Mouse (Mus musculus) stomach, embryonic 14.5 days (tissue): ENCODE measurements around the gene Hsdl1. TPM values are rescaled to one million over a fixed set of nuclear protein-coding genes. Genes with fewer than 3 reads are reported as not detected.

Experiments
- ATAC-seq: fragments of 200-750 bp; cut with Nextera tagmentation; 2 replicates; pipeline ENCODE4 v1.8.0; 2017; ENCODE audit warnings: low read depth, moderate TSS enrichment; ENCODE audit not compliant: insufficient number of reproducible peaks, insufficient read depth, low FRiP score
- H3K27ac ChIP-seq: fragments of 300-500 bp; sonication (generic); 2 replicates; pipeline ENCODE4 v1.5.1; 2014; ENCODE audit warnings: mild to moderate bottlenecking, low read length, moderate library complexity, mixed read lengths
- H3K27me3 ChIP-seq: fragments of 300-500 bp; sonication (generic); 2 replicates; pipeline ENCODE4 v1.6.1; 2014; ENCODE audit warnings: low read length, control low read depth, mixed read lengths; ENCODE audit not compliant: control insufficient read depth, insufficient read depth
- H3K36me3 ChIP-seq: fragments of 300-500 bp; sonication (generic); 2 replicates; pipeline ENCODE4 v1.6.1; 2014; ENCODE audit warnings: mild to moderate bottlenecking, control low read depth, low read length, moderate library complexity, mixed read lengths; ENCODE audit not compliant: control insufficient read depth, insufficient read depth
- H3K4me1 ChIP-seq: fragments of 300-500 bp; sonication (generic); 2 replicates; pipeline ENCODE4 v1.6.1; 2014; ENCODE audit warnings: low read length, control low read depth, mixed read lengths; ENCODE audit not compliant: control insufficient read depth, insufficient read depth
- H3K4me2 ChIP-seq: fragments of 300-500 bp; sonication (generic); replicated peaks from 2 replicates; pipeline ENCODE4 v1.6.1; 2014; ENCODE audit warnings: low read depth, low read length, control low read depth
- H3K4me3 ChIP-seq: fragments of 300-500 bp; sonication (generic); 2 replicates; pipeline ENCODE4 v1.5.1; 2014; ENCODE audit warnings: low read depth, low read length, control low read depth
- H3K9ac ChIP-seq: fragments of 300-500 bp; sonication (generic); replicated peaks from 2 replicates; pipeline ENCODE4 v1.6.1; 2014; ENCODE audit warnings: low read depth, mild to moderate bottlenecking, control low read depth, low read length, moderate library complexity, mixed read lengths
- H3K9me3 ChIP-seq: fragments of 300-500 bp; sonication (generic); 2 replicates; pipeline ENCODE4 v1.6.1; 2016; ENCODE audit warnings: low read depth, low read length, control low read depth; ENCODE audit not compliant: control insufficient read depth
- WGBS: fragments of 180-500 bp; shearing (Covaris S2); extraction: QIAGEN DNeasy Blood & Tissue Kit; methylation state at CpG from one replicate; pipeline ENCODE4 v1.1.7; 2014; 5-methylcytosine and 5-hydroxymethylcytosine counted together
- polyA plus RNA-seq: library from polyadenylated mRNA; unstranded; fragments of >200 nt; fragmentation: Nextera tagmentation; extraction: Ambion mirVana; gene quantifications from 2 replicates; pipeline ENCODE4 v1.2.1, GENCODE M21; 2014

Hsdl1 gene
- polyA plus RNA-seq, 1 experiment from 2014 or later, result 37.3 TPM

DNA sequence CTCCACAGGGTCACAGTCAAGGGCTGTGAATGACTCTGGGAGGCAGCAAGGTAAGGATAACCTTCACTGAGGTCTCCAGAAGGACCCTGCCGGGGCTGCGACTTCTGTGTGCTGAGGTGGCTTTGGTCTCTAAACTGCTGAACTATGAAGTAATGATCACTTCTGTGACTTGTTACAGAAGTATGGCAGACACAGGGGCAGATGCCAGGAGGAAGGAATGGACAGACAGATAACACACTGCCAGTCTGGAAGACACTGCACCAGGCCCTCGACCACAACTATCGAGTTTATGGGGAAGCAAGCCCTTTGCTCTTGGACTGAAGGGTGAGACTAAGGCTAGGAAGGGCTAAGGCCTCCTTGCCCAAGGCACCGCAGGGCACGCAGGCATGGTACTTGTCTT, 3.8 kb downstream of the Hsdl1 start:
- ATAC-seq, result no peak
- H3K36me3 ChIP-seq, result no peaks in the 10 kb centered on the region
- no peaks in the 10 kb centered on the region for H3K27me3 ChIP-seq
- no peaks in the 10 kb centered on the region for H3K9me3 ChIP-seq
- 88% methylated on average over 6 of the region's 6 CpGs for WGBS
- peaks cover 2% of the 10 kb centered on the region; the same call in 1 of the 2 replicates for H3K4me1 ChIP-seq
- H3K4me3 ChIP-seq, result no peak overlapping the region
- H3K9ac ChIP-seq, result no peak overlapping the region
- H3K27ac ChIP-seq, result no peak overlapping the region
- no peak overlapping the region for H3K4me2 ChIP-seq

DNA sequence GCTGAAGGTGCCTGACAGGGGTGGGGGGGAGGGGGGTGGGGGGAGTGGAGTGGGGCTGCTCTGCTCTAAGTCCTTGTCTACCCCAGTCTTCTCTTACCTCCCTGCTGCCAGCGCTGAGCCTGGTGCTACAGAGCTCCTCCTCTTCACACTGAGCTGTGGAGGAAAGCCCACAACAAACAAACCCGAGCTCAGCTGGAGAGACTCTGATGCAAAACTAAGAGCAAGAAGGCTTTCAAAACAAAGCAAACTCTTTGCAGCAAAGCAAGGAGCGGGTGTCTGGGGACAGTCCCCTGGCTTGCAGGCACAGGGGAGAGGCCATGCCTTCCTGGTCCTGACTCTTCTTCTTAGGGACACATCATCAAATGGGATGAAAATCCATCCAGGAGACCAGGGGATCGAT, 5.1 kb downstream of the Hsdl1 start:
- Histone ChIP-seq H3K9me3 (no peaks in the 10 kb centered on the region), H3K4me3 (no peak overlapping the region), H3K27me3 (no peaks in the 10 kb centered on the region), H3K36me3 (peaks cover 6% of the 10 kb centered on the region; the same call in 1 of the 2 replicates), H3K9ac (no peak overlapping the region), H3K4me1 (peaks cover 2% of the 10 kb centered on the region; the same call in 1 of the 2 replicates), H3K4me2 (no peak overlapping the region), H3K27ac (no peak overlapping the region)
- ATAC-seq, result no peak
- 38% methylated on average over 4 of the region's 4 CpGs for WGBS

DNA sequence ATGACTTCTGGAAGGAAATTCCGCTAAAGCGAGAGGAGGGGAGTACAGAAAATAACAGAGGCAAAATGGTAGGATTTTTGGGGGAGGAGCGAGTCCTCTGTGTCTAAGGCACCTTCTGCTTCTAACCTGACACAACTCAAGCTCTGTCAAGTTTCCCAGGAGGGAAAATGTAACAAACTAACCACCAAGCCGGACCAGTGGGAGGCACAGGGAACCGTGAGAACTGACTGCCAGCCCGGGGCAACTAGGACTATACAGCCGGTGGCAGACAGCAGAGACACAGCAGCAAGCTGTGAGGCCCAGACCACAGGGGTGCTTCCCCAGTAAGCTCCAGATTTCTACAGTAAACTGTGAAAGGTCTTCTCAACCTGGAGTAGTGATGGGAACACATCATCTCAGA, 6.0 kb downstream of the Hsdl1 start:
- no peak overlapping the region for H3K4me3 ChIP-seq
- no peak overlapping the region for H3K27ac ChIP-seq
- H3K4me2 ChIP-seq, result no peak overlapping the region
- no peaks in the 10 kb centered on the region for H3K27me3 ChIP-seq
- no peaks in the 10 kb centered on the region for H3K9me3 ChIP-seq
- peaks cover 11% of the 10 kb centered on the region; the same call in 1 of the 2 replicates for H3K36me3 ChIP-seq
- 57% methylated on average over 7 of the region's 7 CpGs for WGBS
- ATAC-seq, result no peak
- no peaks in the 10 kb centered on the region; the same call in 1 of the 2 replicates for H3K4me1 ChIP-seq
- 0 out of 2 replicates have a peak overlapping the region, but pooled peaks have one; percentile 18 for H3K9ac ChIP-seq

DNA sequence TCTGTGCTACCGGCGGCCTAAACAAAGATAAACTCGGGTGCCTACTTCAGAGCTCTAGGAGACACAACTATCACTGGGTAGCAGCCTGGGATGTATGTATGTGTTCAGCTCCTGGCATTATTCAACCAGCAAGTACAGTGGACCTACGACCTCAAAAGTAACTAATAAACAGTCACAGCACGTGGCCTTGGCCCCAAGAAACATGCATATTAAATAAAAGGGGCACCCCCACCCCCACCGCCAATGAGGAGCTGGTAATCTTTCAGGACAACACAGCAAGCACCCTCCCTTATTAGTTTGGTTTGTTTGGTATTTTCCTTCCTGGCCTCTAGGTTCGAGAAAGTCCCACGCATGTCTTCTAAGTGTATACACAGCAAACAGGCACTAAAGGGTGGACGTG, 6.7 kb downstream of the Hsdl1 start:
- H3K27ac ChIP-seq, result no peak overlapping the region
- no peaks in the 10 kb centered on the region for H3K4me1 ChIP-seq
- H3K27me3 ChIP-seq, result no peaks in the 10 kb centered on the region
- H3K4me3 ChIP-seq, result no peak overlapping the region
- no peak for ATAC-seq
- H3K4me2 ChIP-seq, result no peak overlapping the region
- H3K9me3 ChIP-seq, result no peaks in the 10 kb centered on the region
- H3K9ac ChIP-seq, result no peak overlapping the region
- peaks cover 18% of the 10 kb centered on the region for H3K36me3 ChIP-seq
- 81% methylated on average over 9 of the region's 9 CpGs for whole genome bisulfite sequencing

- H3K27ac ChIP-seq, result no peak overlapping the region
- H3K4me3 ChIP-seq, result no peak overlapping the region
- no peak for ATAC-seq
- H3K4me1 ChIP-seq, result no peaks in the 10 kb centered on the region
- H3K4me2 ChIP-seq, result no peak overlapping the region
- peaks cover 25% of the 10 kb centered on the region for H3K36me3 ChIP-seq
- no peaks in the 10 kb centered on the region for H3K27me3 ChIP-seq
- no peak overlapping the region for H3K9ac ChIP-seq
- WGBS, result 71% methylated on average over 11 of the region's 11 CpGs
- H3K9me3 ChIP-seq, result no peaks in the 10 kb centered on the region
These were observed 8.6 kb downstream of the Hsdl1 start for GRCm38 (mm10) chr8:119566367-119566766.

DNA sequence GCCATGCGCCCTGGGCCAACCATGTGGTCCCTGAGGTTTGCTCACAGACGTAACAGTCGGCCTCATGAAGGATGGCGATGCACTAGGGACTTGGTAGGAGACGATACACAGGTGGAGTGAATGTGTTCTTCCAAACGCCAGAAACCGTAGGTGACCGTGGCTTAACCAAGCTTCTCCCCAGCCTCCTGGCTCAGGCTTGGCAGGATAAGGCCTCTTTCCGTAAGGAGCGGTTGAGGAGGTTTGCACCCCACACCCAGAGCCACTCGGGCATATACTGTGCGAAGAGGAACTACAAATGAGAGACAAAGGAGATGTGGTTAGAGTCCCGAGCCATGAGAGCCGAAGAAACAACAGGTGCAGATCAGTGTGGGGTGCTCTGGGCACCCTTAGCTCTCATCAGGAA, 11.1 kb downstream of the Hsdl1 start:
- Histone ChIP-seq H3K4me3 (no peak overlapping the region), H3K36me3 (peaks cover 25% of the 10 kb centered on the region), H3K4me2 (no peak overlapping the region), H3K9ac (no peak overlapping the region), H3K27me3 (no peaks in the 10 kb centered on the region), H3K27ac (no peak overlapping the region), H3K4me1 (peaks cover 4% of the 10 kb centered on the region; the same call in 1 of the 2 replicates), H3K9me3 (no peaks in the 10 kb centered on the region)
- 91% methylated on average over 14 of the region's 14 CpGs for whole genome bisulfite sequencing
- ATAC-seq, result no peak

DNA sequence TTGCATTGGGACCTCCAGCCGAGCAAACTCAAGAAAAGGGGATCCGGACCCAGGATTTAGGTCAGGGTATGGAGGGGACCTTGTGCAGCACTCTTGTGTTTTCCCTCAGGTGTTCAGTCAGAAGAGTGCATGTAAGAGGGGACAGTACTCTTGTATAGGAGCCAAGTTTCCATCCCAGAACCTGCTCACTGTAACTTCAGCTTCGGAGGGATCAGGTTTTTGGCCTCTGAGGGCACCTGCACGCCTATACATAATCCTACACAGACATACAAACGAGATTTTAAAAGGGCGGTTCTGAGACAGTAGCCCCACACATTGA, 15.6 kb downstream of the Hsdl1 start:
- H3K4me1 ChIP-seq, result peaks cover 15% of the 10 kb centered on the region; the same call in 1 of the 2 replicates
- no peaks in the 10 kb centered on the region for H3K27me3 ChIP-seq
- H3K4me3 ChIP-seq, result 0 out of 2 replicates have a peak overlapping the region, but pooled peaks have one; percentile 74
- ATAC-seq, result no peak
- H3K27ac ChIP-seq, result peak overlapping the region; percentile 7; the same call in 1 of the 2 replicates
- WGBS, result 90% methylated on average over 6 of the region's 6 CpGs
- H3K9ac ChIP-seq, result peak overlapping the region; percentile 74; the same call in 1 of the 2 replicates
- H3K36me3 ChIP-seq, result peaks cover 17% of the 10 kb centered on the region
- H3K4me2 ChIP-seq, result peak overlapping the region; percentile 59; the same call in 1 of the 2 replicates
- no peaks in the 10 kb centered on the region for H3K9me3 ChIP-seq

GRCm38 (mm10) chr8:119558603-119559401, 16.2 kb downstream of the Hsdl1 start, which contains the start of gene Mbtps1:
TSS of gene Mbtps1 (minus strand) at chr8:119558735.
- H3K4me3 ChIP-seq, result peak within 1 kb of the TSS; percentile 74
- 6% methylated on average over 63 of the region's 63 CpGs for WGBS
- H3K27me3 ChIP-seq, result no peaks in the 10 kb centered on the region
- peak within 1 kb of the TSS; percentile 74 for H3K9ac ChIP-seq
- H3K9me3 ChIP-seq, result no peaks in the 10 kb centered on the region
- H3K27ac ChIP-seq, result peak within 1 kb of the TSS; percentile 86
- peaks cover 12% of the 10 kb centered on the region for H3K36me3 ChIP-seq
- peaks cover 15% of the 10 kb centered on the region; the same call in 1 of the 2 replicates for H3K4me1 ChIP-seq
- ATAC-seq, result peak; percentile 95
- H3K4me2 ChIP-seq, result peak within 1 kb of the TSS; percentile 94
